ENCODE assay signal across 8 mouse cellular contexts in genomic region chr5:102045636-102046616, GRCm38 (mm10). TPM values are rescaled to one million over a fixed set of nuclear protein-coding genes. Genes with fewer than 3 reads are reported as not detected.
DNase-seq lines count a peak whose midpoint lies in the region; ATAC-seq and TF ChIP-seq lines count a peak whose summit lies in the region.

No protein-coding gene starts in this region.

- no peak overlapping the region for H3K4me2 ChIP-seq in midbrain, embryonic 15.5 days
- no peak overlapping the region for H3K4me2 ChIP-seq in midbrain, postnatal 0 days (ENCODE audit: low read depth, low read length, poor library complexity, severe bottlenecking)
- no peak overlapping the region for H3K4me2 ChIP-seq in kidney, embryonic 16.5 days (replicated peaks; ENCODE audit: low read depth, low read length)
- H3K4me2 ChIP-seq in stomach, embryonic 16.5 days (ENCODE audit: low read depth, low read length): no peak overlapping the region

- WGBS in midbrain, embryonic 15.5 days: 81% methylated on average over 13 of the region's 13 CpGs
- WGBS in midbrain, postnatal 0 days: 76% methylated on average over 13 of the region's 13 CpGs
- WGBS in kidney, embryonic 16.5 days: 77% methylated on average over 13 of the region's 13 CpGs
- 63% methylated on average over 13 of the region's 13 CpGs for WGBS in stomach, embryonic 16.5 days

- H3K4me3 ChIP-seq in midbrain, embryonic 15.5 days: no peak overlapping the region
- no peak overlapping the region for H3K4me3 ChIP-seq in midbrain, postnatal 0 days (ENCODE audit: low read depth, low read length)
- no peak overlapping the region for H3K4me3 ChIP-seq in kidney, embryonic 16.5 days (ENCODE audit: low read length)
- H3K4me3 ChIP-seq in stomach, embryonic 16.5 days (replicated peaks; ENCODE audit: low read length): no peak overlapping the region

- peak; percentile 32; the same call in 1 of the 2 replicates for ATAC-seq in midbrain, embryonic 15.5 days (replicated peaks)
- no peak for ATAC-seq in midbrain, postnatal 0 days (ENCODE audit: low FRiP score)
- ATAC-seq in erythroid progenitor cell, adult 5-6 weeks (replicated peaks; ENCODE audit: low FRiP score, poor library complexity, severe bottlenecking): peak; percentile 89
- peak; percentile 47 for ATAC-seq in kidney, embryonic 16.5 days (ENCODE audit: low FRiP score, low TSS enrichment)
- ATAC-seq in stomach, embryonic 16.5 days (ENCODE audit: insufficient read depth, low FRiP score): peak; percentile 73

- H3K4me1 ChIP-seq in midbrain, embryonic 15.5 days: no peaks in the 10 kb centered on the region
- no peaks in the 10 kb centered on the region for H3K4me1 ChIP-seq in midbrain, postnatal 0 days (ENCODE audit: insufficient read depth, low read length)
- H3K4me1 ChIP-seq in kidney, embryonic 16.5 days (ENCODE audit: insufficient read depth, low read length): peaks cover 16% of the 10 kb centered on the region
- H3K4me1 ChIP-seq in stomach, embryonic 16.5 days (ENCODE audit: control insufficient read depth, insufficient read depth, low read length): peaks cover 16% of the 10 kb centered on the region

- TF ChIP-seq CTCF in midbrain, postnatal 0 days (IDR thresholded peaks at IDR 0.05): no peak

- H3K36me3 ChIP-seq in midbrain, embryonic 15.5 days (replicated peaks): peaks cover 5% of the 10 kb centered on the region; the same call in 1 of the 2 replicates
- H3K36me3 ChIP-seq in midbrain, postnatal 0 days (ENCODE audit: insufficient read depth, low read length): peaks cover 6% of the 10 kb centered on the region; the same call in 1 of the 2 replicates
- peaks cover 15% of the 10 kb centered on the region for H3K36me3 ChIP-seq in kidney, embryonic 16.5 days (ENCODE audit: insufficient read depth, low read length)
- H3K36me3 ChIP-seq in stomach, embryonic 16.5 days (ENCODE audit: control insufficient read depth, insufficient read depth, low read length): peaks cover 3% of the 10 kb centered on the region; the same call in 1 of the 2 replicates

- H3K9ac ChIP-seq in midbrain, embryonic 15.5 days: no peak overlapping the region
- no peak overlapping the region for H3K9ac ChIP-seq in midbrain, postnatal 0 days (replicated peaks; ENCODE audit: low read length, poor library complexity, severe bottlenecking)
- no peak overlapping the region for H3K9ac ChIP-seq in kidney, embryonic 16.5 days (replicated peaks; ENCODE audit: low read length)
- H3K9ac ChIP-seq in stomach, embryonic 16.5 days (ENCODE audit: low read length): no peak overlapping the region

- no peaks in the 10 kb centered on the region for H3K9me3 ChIP-seq in midbrain, embryonic 15.5 days
- H3K9me3 ChIP-seq in midbrain, postnatal 0 days (ENCODE audit: low read length): no peaks in the 10 kb centered on the region
- no peaks in the 10 kb centered on the region for H3K9me3 ChIP-seq in kidney, embryonic 16.5 days (ENCODE audit: low read length)
- H3K9me3 ChIP-seq in stomach, embryonic 16.5 days (replicated peaks; ENCODE audit: control insufficient read depth, low read length): no peaks in the 10 kb centered on the region

- no peak overlapping the region for H3K27ac ChIP-seq in midbrain, embryonic 15.5 days
- H3K27ac ChIP-seq in midbrain, postnatal 0 days (ENCODE audit: low read depth, low read length): no peak overlapping the region
- H3K27ac ChIP-seq in kidney, embryonic 16.5 days (ENCODE audit: low read length): peak overlapping the region; percentile 43; the same call in 1 of the 2 replicates
- H3K27ac ChIP-seq in stomach, embryonic 16.5 days (ENCODE audit: low read length): peak overlapping the region; percentile 42; the same call in 1 of the 2 replicates

- no peak for DNase-seq in midbrain, postnatal 0 days (ENCODE audit: low spot score)
- no peak for DNase-seq in gastrocnemius, adult 18-20 months (ENCODE audit: low spot score)
- DNase-seq in thymus, postnatal 25 days: no peak
- DNase-seq in ovary, postnatal 36 days (ENCODE audit: low spot score): no peak

- H3K27me3 ChIP-seq in midbrain, embryonic 15.5 days (replicated peaks): no peaks in the 10 kb centered on the region
- H3K27me3 ChIP-seq in midbrain, postnatal 0 days (ENCODE audit: insufficient read depth, low read length): no peaks in the 10 kb centered on the region
- no peaks in the 10 kb centered on the region for H3K27me3 ChIP-seq in kidney, embryonic 16.5 days (ENCODE audit: insufficient read depth, low read length)
- no peaks in the 10 kb centered on the region for H3K27me3 ChIP-seq in stomach, embryonic 16.5 days (ENCODE audit: control insufficient read depth, insufficient read depth, low read length)

RNA-seq across cellular contexts. Expression of gene Wdfy3, which starts 23.8 kb away (rescaled TPM):
- polyA plus RNA-seq in midbrain, embryonic 15.5 days (2015; fragmentation: Nextera tagmentation; extraction: Ambion mirVana): 32.0 and 33.5 TPM in 2 replicates
- 87.9 and 89.2 TPM in 2 replicates for total RNA-seq in midbrain, postnatal 0 days (2014; rRNA removed)
- 17.1 and 18.2 TPM in 2 replicates for polyA plus RNA-seq in midbrain, postnatal 0 days (2015; fragmentation: Nextera tagmentation; extraction: Ambion mirVana)
- 15.9 and 16.2 TPM in 2 replicates for total RNA-seq in erythroid progenitor cell, adult 5-6 weeks (2015; ENCODE audit: low replicate concordance)
- 13.7 and 17.8 TPM in 2 replicates for total RNA-seq in erythroid progenitor cell, adult 5-6 weeks (2017; ENCODE audit: low replicate concordance)
- 20.1 and 22.4 TPM in 2 replicates for polyA plus RNA-seq in kidney, embryonic 16.5 days (2015; fragmentation: Nextera tagmentation; extraction: Ambion mirVana)
- polyA plus RNA-seq in stomach, embryonic 16.5 days (2015; fragmentation: Nextera tagmentation; extraction: Ambion mirVana): 11.4 and 11.8 TPM in 2 replicates
- total RNA-seq in gastrocnemius, adult 18-20 months (2021): 10 to 100 TPM; 20.0 to 21.1 TPM

Comparison
In these comparisons a context has a peak if more than half of its experiments do, and no peak if none do; other contexts are left out.
1. H3K27ac ChIP-seq: peak in kidney, embryonic 16.5 days (single experiment) and stomach, embryonic 16.5 days (single experiment); none in midbrain, embryonic 15.5 days (single experiment) and midbrain, postnatal 0 days (single experiment).